Mouse (Mus musculus): ENCODE measurements around the gene Mtus2. TPM values are rescaled to one million over a fixed set of nuclear protein-coding genes. Genes with fewer than 3 reads are reported as not detected.
A peak's percentile ranks its signal among the peaks of the same experiment; 100 is the strongest.
"Not testable (repeated sequence)": the region's sequence is repeated elsewhere in the genome, so short reads cannot be mapped to it uniquely, and the experiment has no call there.

The Mtus2 gene
- total and polyA plus RNA-seq, 3 experiments = 0.03 to 0.13 TPM; not detected in 1

DNA sequence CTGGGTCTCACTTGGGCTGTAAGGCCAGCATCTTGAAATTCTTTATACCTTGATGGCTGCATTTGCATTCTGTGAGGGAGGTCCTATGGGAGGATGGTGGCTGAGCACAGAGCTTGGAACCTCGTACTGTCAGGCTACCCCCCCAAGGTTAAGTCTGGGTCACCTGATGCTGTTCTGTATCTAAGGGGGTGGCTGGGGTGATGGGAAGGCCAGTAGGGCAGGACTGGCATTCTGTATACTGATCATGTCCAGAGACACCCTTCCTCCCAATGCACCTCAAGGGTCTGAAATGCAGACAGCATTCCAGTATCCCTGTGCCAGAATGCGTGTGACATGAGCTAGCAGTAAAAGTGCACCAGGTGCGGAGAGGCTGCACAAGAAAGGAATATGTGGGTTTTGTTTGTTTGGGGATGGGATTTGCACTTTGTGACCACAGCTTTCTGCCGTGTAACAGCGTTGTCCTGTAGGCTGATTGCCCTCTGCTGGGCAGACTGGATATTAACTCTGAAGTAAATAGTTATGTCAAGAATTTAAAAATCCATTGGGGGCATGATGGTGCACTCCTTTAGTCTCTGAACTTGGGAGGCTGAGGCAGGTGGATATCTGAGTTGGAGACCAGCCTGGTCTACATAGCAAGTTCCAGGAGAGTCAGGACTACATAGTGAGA lies 12.0 kb upstream of the Mtus2 start:
- Histone ChIP-seq H3K4me2 (ENCODE audit: insufficient read depth, low read depth, poor library complexity, severe bottlenecking) (no peak overlapping the region), H3K27ac (ENCODE audit: insufficient read depth, low read depth) (no peak overlapping the region), H3K79me2 (replicated peaks; ENCODE audit: control insufficient read depth, extremely low read depth, insufficient read depth, poor library complexity, severe bottlenecking) (no peaks in the 10 kb centered on the region), H3K4me3 (replicated peaks in 1 of 3; ENCODE audit: low read depth in 2 of 3, low read length in 2 of 3, poor library complexity in 1 of 3) (no peak overlapping the region), H3K9me3 (replicated peaks; ENCODE audit: low read length) (peaks cover 27% of the 10 kb centered on the region), H3K9ac (ENCODE audit: insufficient read depth, low read depth) (no peak overlapping the region), H3K4me1 (ENCODE audit: control insufficient read depth in 1 of 2, insufficient read depth in 2 of 2) (no peaks in the 10 kb centered on the region), H3K36me3 (replicated peaks in 1 of 2; ENCODE audit: control insufficient read depth in 1 of 2, insufficient read depth in 1 of 2, low read length in 1 of 2) (no peaks in the 10 kb centered on the region), H3K27me3 (replicated peaks) (no peaks in the 10 kb centered on the region)
- in situ Hi-C loops (cut with MboI; ENCODE audit: low pct_ligation_motif_present, low pct_unique_long_range_greater_than_20kb, low sequenced_read_pairs) = no loop called here
- DNase-seq (ENCODE audit: extremely low read depth) = peak; percentile 18
- no peak for TF ChIP-seq CHD2 (IDR thresholded peaks at IDR 0.05; ENCODE audit: low read length)
- TF ChIP-seq RAD21 (IDR thresholded peaks at IDR 0.05; ENCODE audit: low read depth, low read length) = peak; percentile 54
- peak; percentile 21 for TF ChIP-seq SMC3 (IDR thresholded peaks at IDR 0.05; ENCODE audit: low read depth, low read length)
- TF ChIP-seq GABPA (IDR thresholded peaks at IDR 0.05; ENCODE audit: insufficient replicate concordance, low read depth, low read length) = no peak
- TF ChIP-seq JUND (conservative IDR thresholded peaks at IDR 0.05; ENCODE audit: low read depth, low read length) = no peak
- no peak for TF ChIP-seq MEF2A (IDR thresholded peaks at IDR 0.05; ENCODE audit: borderline replicate concordance, low read depth, low read length)
- no peak for TF ChIP-seq ETS1 (conservative IDR thresholded peaks at IDR 0.05; ENCODE audit: low read depth, low read length)
- no peak for TF ChIP-seq ZC3H11A (IDR thresholded peaks at IDR 0.05; ENCODE audit: low read depth, low read length)
- TF ChIP-seq CTCF (conservative IDR thresholded peaks at IDR 0.05 in 1 of 2, IDR thresholded peaks at IDR 0.05 in 1 of 2; ENCODE audit: low read depth in 2 of 2, low read length in 2 of 2) = peak in 1 of 2 experiments; percentile 51; a peak in 3 of 4 replicates
- dilution Hi-C loops (cut with MboI; ENCODE audit: extremely low pct_ligation_motif_present, extremely low pct_unique_long_range_greater_than_20kb, low sequenced_read_pairs) = no loop called here

DNA sequence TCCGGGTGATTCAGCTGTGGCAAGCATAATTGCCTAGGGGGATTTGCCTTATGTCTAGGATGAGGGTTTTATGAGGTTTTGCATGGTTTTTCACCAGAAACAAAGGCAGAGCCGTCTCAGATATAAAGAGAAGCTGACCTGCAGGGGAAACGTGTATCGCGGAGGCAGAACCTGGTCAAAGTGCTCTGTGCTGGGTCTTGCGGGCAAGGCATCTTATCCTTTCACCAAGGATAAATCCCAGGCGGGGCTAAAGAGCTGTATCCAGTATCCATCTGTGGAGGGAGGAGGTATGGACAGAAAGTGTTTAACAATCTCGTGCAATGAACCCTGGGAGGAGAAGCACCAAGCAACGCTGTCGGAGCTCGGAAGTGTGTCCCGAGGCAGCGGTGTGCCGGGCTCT lies 7.2 kb upstream of the Mtus2 start:
- Histone ChIP-seq H3K9ac (ENCODE audit: insufficient read depth, low read depth) (no peak overlapping the region), H3K36me3 (replicated peaks in 1 of 2; ENCODE audit: control insufficient read depth in 1 of 2, insufficient read depth in 1 of 2, low read length in 1 of 2) (no peaks in the 10 kb centered on the region), H3K79me2 (replicated peaks; ENCODE audit: control insufficient read depth, extremely low read depth, insufficient read depth, poor library complexity, severe bottlenecking) (no peaks in the 10 kb centered on the region), H3K27me3 (replicated peaks) (no peaks in the 10 kb centered on the region), H3K4me1 (ENCODE audit: control insufficient read depth in 1 of 2, insufficient read depth in 2 of 2) (no peaks in the 10 kb centered on the region), H3K4me2 (ENCODE audit: insufficient read depth, low read depth, poor library complexity, severe bottlenecking) (no peak overlapping the region), H3K27ac (ENCODE audit: insufficient read depth, low read depth) (no peak overlapping the region), H3K4me3 (replicated peaks in 1 of 3; ENCODE audit: low read depth in 2 of 3, low read length in 2 of 3, poor library complexity in 1 of 3) (no peak overlapping the region), H3K9me3 (replicated peaks; ENCODE audit: low read length) (peaks cover 27% of the 10 kb centered on the region)
- dilution Hi-C loops (cut with MboI; ENCODE audit: extremely low pct_ligation_motif_present, extremely low pct_unique_long_range_greater_than_20kb, low sequenced_read_pairs) = no loop called here
- no peak for TF ChIP-seq UBTF (IDR thresholded peaks at IDR 0.05; ENCODE audit: low read depth, low read length)
- in situ Hi-C loops (cut with MboI; ENCODE audit: low pct_ligation_motif_present, low pct_unique_long_range_greater_than_20kb, low sequenced_read_pairs) = no loop called here
- no peak for DNase-seq (ENCODE audit: extremely low read depth)

DNA sequence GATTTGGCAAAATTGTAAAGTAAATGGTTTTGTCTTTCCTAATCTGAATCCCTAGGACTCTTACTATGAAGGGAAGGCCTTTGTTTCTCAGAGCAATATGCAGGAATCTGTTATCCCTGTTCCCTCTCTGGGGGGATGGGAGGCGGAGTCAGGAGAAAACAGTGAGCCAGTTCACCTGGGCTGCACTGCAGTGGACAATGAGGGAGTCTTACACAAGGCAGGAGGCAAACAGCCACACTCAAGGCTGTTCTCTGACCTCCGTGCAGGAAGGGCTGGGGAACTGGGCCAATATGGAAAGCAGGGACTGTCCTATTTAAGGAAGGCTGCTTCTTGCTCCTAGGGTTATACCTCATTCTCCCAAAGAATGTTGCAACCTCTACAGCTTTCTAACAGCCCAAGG lies 5.4 kb upstream of the Mtus2 start:
- peaks cover 33% of the 10 kb centered on the region for H3K9me3 ChIP-seq (replicated peaks; ENCODE audit: low read length)
- H3K9ac ChIP-seq (ENCODE audit: insufficient read depth, low read depth) = no peak overlapping the region
- no peak overlapping the region for H3K27ac ChIP-seq (ENCODE audit: insufficient read depth, low read depth)
- no peaks in the 10 kb centered on the region for H3K36me3 ChIP-seq (replicated peaks in 1 of 2; ENCODE audit: control insufficient read depth in 1 of 2, insufficient read depth in 1 of 2, low read length in 1 of 2)
- no peak overlapping the region for H3K4me3 ChIP-seq (replicated peaks in 1 of 3; ENCODE audit: low read depth in 2 of 3, low read length in 2 of 3, poor library complexity in 1 of 3)
- no peak for TF ChIP-seq NRF1 (IDR thresholded peaks at IDR 0.05; ENCODE audit: low read depth, low read length)
- no peak for TF ChIP-seq IRF4 (IDR thresholded peaks at IDR 0.05; ENCODE audit: low read depth, low read length)
- TF ChIP-seq GABPA (IDR thresholded peaks at IDR 0.05; ENCODE audit: insufficient replicate concordance, low read depth, low read length) = no peak
- no peak for TF ChIP-seq ETS1 (conservative IDR thresholded peaks at IDR 0.05; ENCODE audit: low read depth, low read length)
- no peak for TF ChIP-seq SIN3A (IDR thresholded peaks at IDR 0.05; ENCODE audit: low read length)
- no peak for TF ChIP-seq JUND (conservative IDR thresholded peaks at IDR 0.05; ENCODE audit: low read depth, low read length)
- TF ChIP-seq ZC3H11A (IDR thresholded peaks at IDR 0.05; ENCODE audit: low read depth, low read length) = no peak
- no peak for TF ChIP-seq KAT2A (IDR thresholded peaks at IDR 0.05; ENCODE audit: insufficient replicate concordance, low read length)
- TF ChIP-seq TBP (conservative IDR thresholded peaks at IDR 0.05; ENCODE audit: low read depth, low read length) = no peak
- TF ChIP-seq POLR2AphosphoS2 (IDR thresholded peaks at IDR 0.05; ENCODE audit: low read depth, low read length) = no peak
- in situ Hi-C loops (cut with MboI; ENCODE audit: low pct_ligation_motif_present, low pct_unique_long_range_greater_than_20kb, low sequenced_read_pairs) (no loop called here), dilution Hi-C loops (cut with MboI; ENCODE audit: extremely low pct_ligation_motif_present, extremely low pct_unique_long_range_greater_than_20kb, low sequenced_read_pairs) (no loop called here)
- DNase-seq (ENCODE audit: extremely low read depth) = no peak
- no peaks in the 10 kb centered on the region for H3K27me3 ChIP-seq (replicated peaks)
- no peak overlapping the region for H3K4me2 ChIP-seq (ENCODE audit: insufficient read depth, low read depth, poor library complexity, severe bottlenecking)
- no peaks in the 10 kb centered on the region for H3K4me1 ChIP-seq (ENCODE audit: control insufficient read depth in 1 of 2, insufficient read depth in 2 of 2)
- no peaks in the 10 kb centered on the region for H3K79me2 ChIP-seq (replicated peaks; ENCODE audit: control insufficient read depth, extremely low read depth, insufficient read depth, poor library complexity, severe bottlenecking)

GRCm38 (mm10) chr5:147953181-147953580 lies 3.9 kb upstream of the Mtus2 start:
- H3K4me2 ChIP-seq (ENCODE audit: insufficient read depth, low read depth, poor library complexity, severe bottlenecking); dilution Hi-C loops (cut with MboI; ENCODE audit: extremely low pct_ligation_motif_present, extremely low pct_unique_long_range_greater_than_20kb, low sequenced_read_pairs); H3K27me3 ChIP-seq (replicated peaks); H3K36me3 ChIP-seq (replicated peaks in 1 of 2; ENCODE audit: control insufficient read depth in 1 of 2, insufficient read depth in 1 of 2, low read length in 1 of 2); DNase-seq (ENCODE audit: extremely low read depth); in situ Hi-C loops (cut with MboI; ENCODE audit: low pct_ligation_motif_present, low pct_unique_long_range_greater_than_20kb, low sequenced_read_pairs); H3K4me3 ChIP-seq (replicated peaks in 1 of 3; ENCODE audit: low read depth in 2 of 3, low read length in 2 of 3, poor library complexity in 1 of 3); H3K79me2 ChIP-seq (replicated peaks; ENCODE audit: control insufficient read depth, extremely low read depth, insufficient read depth, poor library complexity, severe bottlenecking); H3K27ac ChIP-seq (ENCODE audit: insufficient read depth, low read depth); H3K4me1 ChIP-seq (ENCODE audit: control insufficient read depth in 1 of 2, insufficient read depth in 2 of 2); H3K9ac ChIP-seq (ENCODE audit: insufficient read depth, low read depth): not testable (repeated sequence)
- H3K9me3 ChIP-seq (replicated peaks; ENCODE audit: low read length) = peaks cover 42% of the 10 kb centered on the region

All from CH12.LX (cell line).